Mouse (Mus musculus): Measurements from ENCODE around the gene Fem1a.
A peak's percentile ranks its signal among the peaks of the same experiment; 100 is the strongest.

The Fem1a gene

GRCm38 (mm10) chr17:56279481-56280155 lies 23.0 kb downstream of the Fem1a start:
- no peak for DNase-seq (ENCODE audit: low spot score)

DNA sequence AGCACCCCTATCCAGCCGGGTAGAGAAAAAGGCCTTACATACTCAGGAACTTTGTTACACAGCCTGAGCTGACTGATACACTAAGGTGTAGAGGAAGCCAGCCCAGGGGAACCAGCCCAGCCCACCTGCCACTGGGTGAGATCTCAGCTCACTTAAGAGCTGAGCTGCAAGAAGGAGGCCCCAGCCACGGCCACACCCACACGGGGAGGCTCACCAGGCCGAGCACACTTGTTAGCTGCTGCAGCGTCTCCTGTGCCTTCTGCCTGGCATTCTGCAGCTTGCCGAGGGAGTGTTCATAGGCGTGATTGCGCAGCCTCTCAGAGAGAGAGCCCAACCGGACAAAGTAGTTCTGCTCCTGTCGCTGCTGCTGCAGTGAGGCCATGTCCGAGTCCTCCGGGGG lies 24.6 kb downstream of the Fem1a start:
- DNase-seq (ENCODE audit: low spot score): no peak

DNA sequence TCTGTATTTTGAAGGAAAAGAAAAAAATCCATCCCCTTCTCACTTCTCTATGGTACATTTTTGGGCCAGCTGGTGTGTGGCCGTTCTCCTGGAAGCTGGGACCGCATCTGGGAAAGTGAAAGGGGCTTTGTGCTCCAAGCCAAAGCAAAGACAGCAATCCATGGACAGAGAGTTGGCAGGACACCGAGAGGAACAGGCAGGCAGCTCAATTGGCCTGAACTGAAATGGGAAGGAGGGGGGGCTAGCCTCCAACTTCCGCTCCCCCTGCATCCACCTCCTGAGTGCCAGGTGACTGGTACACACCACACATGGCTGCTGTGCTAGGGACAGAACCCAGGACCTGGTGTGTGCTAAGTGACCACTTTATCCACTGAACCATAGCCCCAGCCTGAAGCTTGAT lies 26.2 kb downstream of the Fem1a start:
- DNase-seq (ENCODE audit: low spot score): no peak

DNA sequence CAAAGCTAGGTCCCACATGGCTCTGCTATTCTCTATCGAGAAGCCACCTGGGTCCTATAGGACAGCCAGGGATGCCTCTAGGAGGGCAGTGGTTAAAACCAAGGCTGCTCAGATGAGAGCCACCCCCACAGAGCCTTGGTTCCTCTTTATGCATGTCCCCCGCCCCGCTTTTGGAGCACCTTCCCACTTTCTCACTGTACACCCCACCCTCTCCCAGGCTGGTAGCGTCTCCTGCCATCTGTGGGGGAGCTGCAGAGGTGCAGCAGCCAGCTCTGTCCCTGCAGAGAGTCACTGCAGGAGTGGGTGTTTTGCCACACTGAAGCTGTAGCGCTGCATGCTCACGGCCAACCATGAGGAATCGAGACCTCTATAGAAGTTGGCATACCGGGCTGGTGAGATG lies 26.7 kb downstream of the Fem1a start:
- no peak for DNase-seq (ENCODE audit: low spot score)

GRCm38 (mm10) chr17:56285995-56286394 lies 29.4 kb downstream of the Fem1a start:
- DNase-seq (ENCODE audit: low spot score): no peak

- DNase-seq (ENCODE audit: low spot score): no peak
Measured at GRCm38 (mm10) chr17:56287830-56288229, 31.2 kb downstream of the Fem1a start.

- no peak for DNase-seq (ENCODE audit: low spot score)
Measured at GRCm38 (mm10) chr17:56288866-56289265, 32.3 kb downstream of the Fem1a start.

DNA sequence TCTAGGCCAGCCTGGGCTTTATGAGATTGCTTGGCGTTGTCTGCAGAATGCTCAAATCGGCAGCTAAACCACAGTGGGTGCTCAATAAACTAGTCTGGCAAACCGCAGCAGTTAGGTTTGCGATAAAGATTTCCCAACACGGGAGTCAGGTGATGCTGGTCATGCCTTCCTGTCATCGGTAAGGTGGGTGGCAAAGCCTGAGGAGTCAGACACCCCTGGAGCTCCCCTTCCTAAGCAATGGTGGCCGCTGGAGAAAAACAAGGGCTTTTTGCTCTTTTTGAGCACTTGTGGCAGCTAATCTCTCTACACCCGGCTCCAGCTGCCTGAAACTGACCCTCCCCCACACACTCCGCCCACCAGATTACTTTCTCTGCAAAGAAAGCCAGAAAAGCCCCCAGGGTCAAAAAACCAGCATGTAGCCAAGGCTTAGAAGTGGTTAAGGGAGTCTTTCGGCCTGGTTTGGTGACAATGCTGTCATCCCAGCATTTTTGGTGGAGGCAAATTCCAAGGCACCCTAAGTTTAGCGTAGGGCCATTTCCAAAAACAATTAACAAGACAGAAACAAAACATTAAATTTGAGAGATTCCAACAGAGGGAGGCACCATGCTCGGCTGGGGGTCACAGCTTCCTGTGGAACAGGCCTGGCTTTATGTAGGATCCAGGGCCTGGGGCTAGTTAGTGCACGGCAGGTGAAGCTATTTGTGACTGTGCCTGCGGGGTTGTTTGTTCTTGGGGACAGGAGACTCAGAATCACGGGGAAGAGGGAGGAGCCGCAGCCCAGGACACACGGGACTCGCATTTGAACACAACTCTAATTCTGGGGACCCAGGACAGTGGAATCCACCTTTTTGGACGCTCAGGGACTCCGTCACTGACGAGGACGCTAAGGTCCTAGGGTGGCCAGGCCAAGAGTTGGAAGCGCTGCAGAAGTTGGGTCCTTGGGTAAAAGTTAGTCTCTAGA lies 33.0 kb downstream of the Fem1a start:
- peak; percentile 27 for DNase-seq (ENCODE audit: low spot score)

GRCm38 (mm10) chr17:56290388-56291170 lies 34.0 kb downstream of the Fem1a start:
- peak; percentile 82 for DNase-seq (ENCODE audit: low spot score)

DNA sequence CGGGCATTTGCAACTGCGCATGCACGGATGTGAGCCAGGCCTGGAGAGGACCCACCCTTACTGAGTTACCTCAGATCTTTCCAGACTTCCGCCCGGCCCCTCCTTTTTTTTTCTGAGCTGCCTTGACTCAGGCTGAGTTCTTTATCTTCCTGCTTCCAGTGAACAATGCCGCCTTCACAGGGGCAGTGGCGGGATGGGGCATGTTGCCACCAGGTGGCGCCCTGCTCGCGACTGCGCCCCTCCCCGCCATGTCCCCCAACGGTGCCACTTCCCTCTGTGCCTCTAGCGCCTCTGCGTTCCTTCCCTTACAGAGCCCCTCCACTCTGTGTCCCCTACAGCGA lies 34.5 kb downstream of the Fem1a start:
- DNase-seq (ENCODE audit: low spot score): peak; percentile 78

GRCm38 (mm10) chr17:56291826-56292475 lies 35.3 kb downstream of the Fem1a start:
- no peak for DNase-seq (ENCODE audit: low spot score)

DNA sequence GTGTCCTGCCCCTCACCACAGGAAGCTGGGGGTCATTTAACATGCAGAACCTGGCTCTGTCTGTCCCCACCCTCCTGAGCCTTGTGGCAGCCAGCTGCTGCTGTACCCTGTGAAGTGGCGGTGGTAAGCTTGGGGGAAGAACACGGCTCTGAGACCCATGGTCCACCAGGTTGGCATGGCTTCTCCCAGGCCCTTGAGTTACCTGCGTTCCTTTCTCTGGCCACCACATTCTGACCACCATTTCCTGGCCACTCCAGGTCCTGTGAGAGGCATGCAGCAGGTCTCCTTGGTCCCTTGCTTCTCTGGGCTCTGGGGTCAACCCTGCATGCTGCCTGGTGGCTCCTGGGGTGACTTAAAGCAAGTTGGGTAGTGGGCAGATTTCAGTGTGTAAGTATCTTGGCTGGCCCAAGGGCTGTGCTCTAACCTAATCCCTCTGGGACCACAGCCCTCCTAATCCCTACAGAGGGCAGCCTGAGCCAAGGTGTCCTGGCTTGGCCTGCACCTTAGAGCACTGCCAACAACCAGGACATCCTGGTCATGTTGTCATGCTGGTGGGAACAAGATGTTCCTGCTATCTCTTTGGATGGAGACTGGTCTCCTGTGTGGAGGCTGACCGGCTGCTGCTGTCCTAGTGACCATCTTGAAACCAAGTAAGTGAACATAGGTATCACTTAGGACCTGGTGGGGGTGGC lies 36.1 kb downstream of the Fem1a start, which contains the start of gene Plin3:
TSS of gene Plin3 (minus strand) at position 343 of the 692 bp plus-strand sequence.
- no peak for DNase-seq (ENCODE audit: low spot score)

GRCm38 (mm10) chr17:56293291-56293690 lies 36.7 kb downstream of the Fem1a start:
- DNase-seq (ENCODE audit: low spot score): no peak

- DNase-seq (ENCODE audit: low spot score): no peak
Measured at GRCm38 (mm10) chr17:56294241-56294640, 37.6 kb downstream of the Fem1a start.

GRCm38 (mm10) chr17:56296201-56296600 lies 39.6 kb downstream of the Fem1a start:
- DNase-seq (ENCODE audit: low spot score): no peak

- no peak for DNase-seq (ENCODE audit: low spot score)
Measured at GRCm38 (mm10) chr17:56298238-56298637, 41.6 kb downstream of the Fem1a start.

- no peak for DNase-seq (ENCODE audit: low spot score)
Measured at GRCm38 (mm10) chr17:56300186-56300585, 43.6 kb downstream of the Fem1a start, which contains the start of gene Arrdc5. Arrdc5 (minus strand) TSS chr17:56300286.

DNA sequence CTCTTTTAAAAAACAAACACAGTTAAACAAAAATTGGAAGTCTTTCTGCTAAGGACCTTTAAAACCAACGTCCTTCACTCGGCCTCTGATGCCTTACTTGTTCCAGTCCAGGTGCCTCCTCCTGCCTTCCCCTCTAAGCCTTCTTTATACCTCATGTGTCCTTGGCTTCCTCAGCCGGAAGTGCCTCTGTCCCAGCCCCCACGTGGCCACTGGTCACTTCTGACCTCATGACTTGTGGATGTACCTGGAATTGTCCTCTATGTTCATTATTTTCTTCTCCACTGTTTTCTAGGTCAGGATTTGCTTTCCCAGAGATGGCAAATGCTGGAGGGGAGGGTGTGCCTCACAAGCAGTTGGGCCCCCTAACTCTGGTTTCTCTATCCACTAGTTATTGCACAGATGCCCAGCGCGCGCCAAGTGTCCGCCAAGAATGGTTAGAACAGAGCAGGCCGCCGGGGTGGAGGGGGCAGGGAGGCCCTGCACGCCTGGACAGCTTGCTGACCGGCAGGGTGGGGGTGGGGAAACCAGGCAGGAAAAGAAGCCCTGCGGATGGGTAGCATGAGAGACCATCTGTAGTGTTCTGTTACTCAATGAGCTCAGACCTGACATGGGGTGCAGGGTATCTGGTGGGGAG lies 45.9 kb downstream of the Fem1a start:
- DNase-seq (ENCODE audit: low spot score): no peak

GRCm38 (mm10) chr17:56303160-56303846 lies 46.7 kb downstream of the Fem1a start, which contains the start of gene Uhrf1:
Uhrf1 (plus strand) TSS chr17:56303321.
- DNase-seq (ENCODE audit: low spot score): peak; percentile 74

Data from spleen, adult 12 weeks (tissue).